Mouse (Mus musculus): Measurements from ENCODE around the gene Kcnmb1.
A peak's percentile ranks its signal among the peaks of the same experiment; 100 is the strongest.

The Kcnmb1 gene

GRCm38 (mm10) chr11:33962688-33963407 lies at the start of gene Kcnmb1:
Gene Kcnmb1, plus strand, starts transcription at chr11:33963013.
- DNase-seq (ENCODE audit: low read depth), result no peak

GRCm38 (mm10) chr11:33913061-33913460 lies 49.8 kb upstream of the Kcnmb1 start:
- DNase-seq (ENCODE audit: low read depth), result no peak

GRCm38 (mm10) chr11:33914216-33914615 lies 48.6 kb upstream of the Kcnmb1 start:
- DNase-seq (ENCODE audit: low read depth), result no peak

GRCm38 (mm10) chr11:33917574-33917973 lies 45.2 kb upstream of the Kcnmb1 start:
- peak; percentile 73 for DNase-seq (ENCODE audit: low read depth)

- no peak for DNase-seq (ENCODE audit: low read depth)
Measured at GRCm38 (mm10) chr11:33918424-33918823, 44.4 kb upstream of the Kcnmb1 start.

- no peak for DNase-seq (ENCODE audit: low read depth)
Measured at GRCm38 (mm10) chr11:33919826-33920225, 43.0 kb upstream of the Kcnmb1 start.

GRCm38 (mm10) chr11:33921451-33921850 lies 41.4 kb upstream of the Kcnmb1 start:
- no peak for DNase-seq (ENCODE audit: low read depth)

GRCm38 (mm10) chr11:33923031-33923430 lies 39.8 kb upstream of the Kcnmb1 start:
- no peak for DNase-seq (ENCODE audit: low read depth)

- no peak for DNase-seq (ENCODE audit: low read depth)
Measured at GRCm38 (mm10) chr11:33925778-33926177, 37.0 kb upstream of the Kcnmb1 start.

- DNase-seq (ENCODE audit: low read depth), result no peak
Measured at GRCm38 (mm10) chr11:33926551-33926950, 36.3 kb upstream of the Kcnmb1 start.

- DNase-seq (ENCODE audit: low read depth), result no peak
Measured at GRCm38 (mm10) chr11:33927321-33927720, 35.5 kb upstream of the Kcnmb1 start.

- no peak for DNase-seq (ENCODE audit: low read depth)
Measured at GRCm38 (mm10) chr11:33927836-33928235, 35.0 kb upstream of the Kcnmb1 start.

GRCm38 (mm10) chr11:33928658-33929057 lies 34.2 kb upstream of the Kcnmb1 start:
- peak; percentile 83 for DNase-seq (ENCODE audit: low read depth)

- no peak for DNase-seq (ENCODE audit: low read depth)
Measured at GRCm38 (mm10) chr11:33929412-33929811, 33.4 kb upstream of the Kcnmb1 start.

- DNase-seq (ENCODE audit: low read depth), result peak; percentile 94
Measured at GRCm38 (mm10) chr11:33931836-33932385, 30.9 kb upstream of the Kcnmb1 start.

GRCm38 (mm10) chr11:33932386-33933111 lies 30.3 kb upstream of the Kcnmb1 start:
- DNase-seq (ENCODE audit: low read depth), result peak; percentile 86

GRCm38 (mm10) chr11:33934286-33934685 lies 28.5 kb upstream of the Kcnmb1 start:
- DNase-seq (ENCODE audit: low read depth), result peak; percentile 79

- DNase-seq (ENCODE audit: low read depth), result peak; percentile 57
Measured at GRCm38 (mm10) chr11:33937641-33938040, 25.2 kb upstream of the Kcnmb1 start.

GRCm38 (mm10) chr11:33938561-33939274 lies 24.1 kb upstream of the Kcnmb1 start:
- peak; percentile 94 for DNase-seq (ENCODE audit: low read depth)

GRCm38 (mm10) chr11:33939456-33940113 lies 23.2 kb upstream of the Kcnmb1 start:
- DNase-seq (ENCODE audit: low read depth), result peak; percentile 83

GRCm38 (mm10) chr11:33943565-33943964 lies 19.2 kb upstream of the Kcnmb1 start:
- DNase-seq (ENCODE audit: low read depth), result no peak
